Mouse (Mus musculus) bone marrow macrophage, adult 2 months (primary cell): Measurements from ENCODE around the gene Ppm1h.

Source experiments
- CTCF ChIP-seq: IDR thresholded peaks from 2 replicates; pipeline ENCODE4 v1.5.1; 2012; ENCODE audit warnings: low read depth, mild to moderate bottlenecking, low read length, moderate library complexity
- POLR2A ChIP-seq: IDR thresholded peaks from 2 replicates; pipeline ENCODE4 v1.6.1; 2012; ENCODE audit warnings: mild to moderate bottlenecking, low read depth, low read length, borderline replicate concordance

DNA sequence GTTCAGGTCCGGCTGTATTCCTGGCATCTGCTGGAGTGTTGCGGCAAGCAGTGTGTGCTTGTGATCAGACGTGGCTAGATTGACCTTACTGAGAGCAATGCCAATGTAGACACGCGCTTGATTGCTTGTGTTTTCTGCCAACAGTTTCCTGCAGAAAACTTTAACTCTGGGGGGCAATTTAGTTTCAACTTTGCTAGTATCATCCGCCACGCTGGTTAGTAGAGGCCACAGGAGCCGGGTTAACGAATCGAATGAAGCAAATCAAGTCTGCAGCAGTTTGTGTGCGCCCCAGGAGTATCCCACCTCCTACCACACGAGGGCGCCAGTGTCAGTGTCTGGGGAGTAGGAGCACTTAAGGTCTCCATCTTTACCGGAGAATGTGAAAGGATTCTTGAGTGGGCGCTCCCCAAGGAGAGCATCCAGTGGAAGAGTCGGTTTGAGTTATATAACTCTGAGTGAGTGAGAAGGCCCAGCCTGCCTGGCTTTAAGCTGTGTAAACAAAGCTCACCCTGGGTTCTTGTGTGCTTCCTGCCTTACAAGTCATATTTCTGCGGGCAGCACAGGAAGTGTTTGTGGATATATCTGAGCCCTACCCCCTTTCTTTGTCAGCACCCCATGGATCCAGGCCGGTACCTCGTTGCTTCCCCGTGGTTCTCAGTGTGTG is 115.8 kb downstream of the Ppm1h start:
- TF ChIP-seq CTCF (peak; percentile 90), POLR2A (no peak)
